Mouse (Mus musculus) liver, adult 2 months (tissue): ENCODE measurements around the gene Nup85.

Experiments
- CTCF ChIP-seq: fragments of 200-500 bp; IDR thresholded peaks from 2 replicates; pipeline ENCODE4 v1.5.1; 2011; ENCODE audit warnings: low read depth, low read length, control low read depth
- POLR2A ChIP-seq: fragments of 200-500 bp; IDR thresholded peaks from 2 replicates; pipeline ENCODE4 v1.6.1; 2011; ENCODE audit warnings: low read length, control low read depth; ENCODE audit not compliant: insufficient read depth; ENCODE audit errors: extremely low read depth

DNA sequence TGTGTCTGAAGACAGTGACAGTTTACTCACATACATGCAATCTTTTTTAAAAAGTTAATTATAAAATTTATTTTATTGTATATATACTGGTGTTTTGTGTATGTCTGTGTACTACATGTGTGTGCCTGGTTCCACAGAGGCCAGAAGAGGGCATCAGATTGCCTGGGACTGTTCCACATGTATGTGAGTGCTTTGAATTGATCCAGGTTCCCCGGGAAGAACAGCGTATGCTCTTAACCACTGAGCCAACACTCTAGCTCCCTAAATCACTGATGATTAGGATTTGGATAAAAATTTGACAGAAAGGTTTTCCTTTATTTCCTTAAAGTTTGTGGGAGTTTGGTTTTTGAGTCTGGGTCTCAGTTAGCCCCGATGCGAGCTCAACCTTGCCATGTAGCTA is 828 bp upstream of the Nup85 start:
- TF ChIP-seq CTCF (peak; percentile 4; the same call in 1 of the 2 replicates), POLR2A (no peak)
